Mouse (Mus musculus) cortical plate, adult 2 months (tissue): ENCODE measurements at regions not wholly inside any gene's neighbourhood (a gene's known extent, or its start where the extent isn't known, plus 50 kb on each side); places are given as distances from the start of the nearest gene placed in this dataset.

Experiments
- CTCF ChIP-seq: fragments of 200-500 bp; IDR thresholded peaks from 2 replicates; pipeline ENCODE4 v1.5.1; 2011; ENCODE audit warnings: mild to moderate bottlenecking, control low read depth, low read length; ENCODE audit not compliant: insufficient read depth; ENCODE audit errors: extremely low read depth
- POLR2A ChIP-seq: fragments of 200-500 bp; IDR thresholded peaks from 2 replicates; pipeline ENCODE4 v1.6.1; 2011; ENCODE audit warnings: mild to moderate bottlenecking, low read length, control low read depth; ENCODE audit not compliant: insufficient read depth; ENCODE audit errors: extremely low read depth

GRCm38 (mm10) chr4:95144440-95144839 is 92.4 kb upstream of the Jun start:
- TF ChIP-seq CTCF = no peak
- TF ChIP-seq POLR2A = no peak
